Mouse (Mus musculus) limb, embryonic 12.5 days (tissue): ENCODE measurements around the gene Cyp4a32. TPM values are rescaled to one million over a fixed set of nuclear protein-coding genes. Genes with fewer than 3 reads are reported as not detected.
"Not testable (repeated sequence)": the region's sequence is repeated elsewhere in the genome, so short reads cannot be mapped to it uniquely, and the experiment has no call there.

Experiments used
- ATAC-seq: fragments of 200-750 bp; cut with Nextera tagmentation; 2 replicates; pipeline ENCODE4 v1.8.0; 2017; ENCODE audit warnings: low read depth, moderate TSS enrichment; ENCODE audit not compliant: insufficient number of reproducible peaks, insufficient read depth, low FRiP score, low TSS enrichment
- H3K27ac ChIP-seq: fragments of 300-500 bp; sonication (generic); 2 replicates; pipeline ENCODE4 v1.5.1; 2016; ENCODE audit warnings: mild to moderate bottlenecking, moderate library complexity
- H3K27me3 ChIP-seq: fragments of 300-500 bp; sonication (generic); 2 replicates; pipeline ENCODE4 v1.6.1; 2016; ENCODE audit warnings: mild to moderate bottlenecking, moderate library complexity
- H3K36me3 ChIP-seq: fragments of 300-500 bp; sonication (generic); 2 replicates; pipeline ENCODE4 v1.6.1; 2016; ENCODE audit warnings: mild to moderate bottlenecking, moderate library complexity
- H3K4me1 ChIP-seq: fragments of 300-500 bp; sonication (generic); replicated peaks from 2 replicates; pipeline ENCODE4 v1.6.1; 2016
- H3K4me2 ChIP-seq: fragments of 300-500 bp; sonication (generic); 2 replicates; pipeline ENCODE4 v1.6.1; 2016; ENCODE audit warnings: mild to moderate bottlenecking, moderate library complexity
- H3K4me3 ChIP-seq: fragments of 300-500 bp; sonication (generic); replicated peaks from 2 replicates; pipeline ENCODE4 v1.5.1; 2016; ENCODE audit warnings: mild to moderate bottlenecking
- H3K9ac ChIP-seq: fragments of 300-500 bp; sonication (generic); replicated peaks from 2 replicates; pipeline ENCODE4 v1.6.1; 2016; ENCODE audit warnings: mild to moderate bottlenecking, moderate library complexity
- H3K9me3 ChIP-seq: fragments of 300-500 bp; sonication (generic); 2 replicates; pipeline ENCODE4 v1.6.1; 2016; ENCODE audit warnings: mild to moderate bottlenecking, moderate library complexity
- WGBS: fragments of 180-500 bp; shearing (Covaris S2); methylation state at CpG from one replicate; pipeline ENCODE4 v1.1.7; 2016; 5-methylcytosine and 5-hydroxymethylcytosine counted together
- polyA plus RNA-seq: library from polyadenylated mRNA; unstranded; fragments of >200 nt; fragmentation: Nextera tagmentation; extraction: Ambion mirVana; gene quantifications from 2 replicates; pipeline ENCODE4 v1.2.1, GENCODE M21; 2016

The Cyp4a32 gene
- polyA plus RNA-seq, result not detected in 2 replicates

DNA sequence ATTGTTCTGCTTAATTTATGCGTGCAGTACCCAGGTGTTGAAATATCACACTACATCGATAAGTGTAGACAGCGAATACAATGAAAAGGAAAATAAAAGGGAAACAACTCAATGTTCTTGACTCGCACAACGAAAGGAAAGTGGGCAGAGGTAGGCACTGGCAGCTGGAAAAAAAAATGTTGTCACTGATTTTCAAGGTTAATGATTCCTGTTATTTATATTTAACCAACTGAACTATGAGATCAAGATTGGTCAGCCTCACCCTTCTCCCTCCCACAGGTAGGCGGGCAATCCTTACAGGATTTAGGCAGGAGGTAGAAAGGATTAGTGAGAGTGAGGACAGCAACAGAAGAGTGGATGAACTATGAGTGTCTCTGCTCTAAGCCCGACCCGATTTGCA lies at the start of gene Cyp4a32:
TSS of gene Cyp4a32 (plus strand) at position 359 of the 400 bp plus-strand sequence.
- 89% methylated on average over 8 of the region's 8 CpGs for WGBS
- ATAC-seq, H3K4me1 ChIP-seq, H3K27me3 ChIP-seq, H3K9ac ChIP-seq, H3K36me3 ChIP-seq, H3K4me3 ChIP-seq, H3K27ac ChIP-seq, H3K9me3 ChIP-seq, H3K4me2 ChIP-seq: not testable (repeated sequence)

DNA sequence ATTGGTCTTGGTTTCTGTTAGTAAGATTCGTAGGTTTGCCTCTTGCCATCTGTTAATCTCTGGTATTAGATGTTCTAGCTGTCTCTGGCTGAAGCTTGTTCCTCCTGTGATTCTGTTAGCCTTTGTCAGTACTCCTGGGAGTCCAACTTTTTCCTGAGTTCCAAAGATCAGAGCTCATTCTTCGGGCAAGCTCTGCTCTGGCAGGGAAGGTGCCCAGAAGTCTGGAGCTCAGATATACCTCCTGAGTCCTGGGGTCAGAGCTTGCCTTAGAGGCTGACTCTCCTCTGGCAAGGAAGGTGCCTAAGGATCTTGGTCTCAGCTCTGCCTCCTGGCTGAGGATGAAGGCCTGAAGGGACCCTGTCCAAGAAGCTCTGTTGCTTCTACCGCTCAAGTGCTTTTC lies 48.0 kb upstream of the Cyp4a32 start:
- Histone ChIP-seq H3K27ac (no peak overlapping the region), H3K4me2 (no peak overlapping the region), H3K4me1 (no peaks in the 10 kb centered on the region), H3K9ac (no peak overlapping the region), H3K4me3 (no peak overlapping the region), H3K27me3 (no peaks in the 10 kb centered on the region), H3K36me3 (no peaks in the 10 kb centered on the region), H3K9me3 (no peaks in the 10 kb centered on the region)
- 83% methylated on average over 3 of the region's 3 CpGs for WGBS
- no peak for ATAC-seq

DNA sequence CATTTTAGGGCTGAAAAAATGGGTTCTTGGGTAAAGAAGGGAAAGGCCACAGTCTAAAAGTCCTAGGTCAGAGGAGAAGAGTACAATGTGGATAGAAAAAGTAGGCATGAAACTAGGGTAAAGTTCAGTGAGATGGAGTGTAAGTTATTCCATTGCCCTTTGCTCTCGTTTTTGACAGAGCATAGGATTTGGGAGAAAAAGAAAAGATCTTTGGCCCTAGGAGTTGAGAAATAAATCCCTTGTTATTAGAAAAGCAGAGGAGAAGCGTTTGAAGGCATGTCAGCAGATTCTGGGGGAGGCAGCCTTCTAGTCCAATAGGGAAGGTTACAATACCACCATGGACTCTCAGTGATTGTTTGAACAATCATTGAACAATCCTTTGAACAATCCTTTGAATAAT lies 45.3 kb upstream of the Cyp4a32 start:
- Histone ChIP-seq H3K36me3 (no peaks in the 10 kb centered on the region), H3K4me3 (no peak overlapping the region), H3K9me3 (no peaks in the 10 kb centered on the region), H3K4me1 (no peaks in the 10 kb centered on the region), H3K4me2 (no peak overlapping the region), H3K27ac (no peak overlapping the region), H3K27me3 (no peaks in the 10 kb centered on the region), H3K9ac (no peak overlapping the region)
- no peak for ATAC-seq
- 78% methylated on average over 2 of the region's 2 CpGs for WGBS

DNA sequence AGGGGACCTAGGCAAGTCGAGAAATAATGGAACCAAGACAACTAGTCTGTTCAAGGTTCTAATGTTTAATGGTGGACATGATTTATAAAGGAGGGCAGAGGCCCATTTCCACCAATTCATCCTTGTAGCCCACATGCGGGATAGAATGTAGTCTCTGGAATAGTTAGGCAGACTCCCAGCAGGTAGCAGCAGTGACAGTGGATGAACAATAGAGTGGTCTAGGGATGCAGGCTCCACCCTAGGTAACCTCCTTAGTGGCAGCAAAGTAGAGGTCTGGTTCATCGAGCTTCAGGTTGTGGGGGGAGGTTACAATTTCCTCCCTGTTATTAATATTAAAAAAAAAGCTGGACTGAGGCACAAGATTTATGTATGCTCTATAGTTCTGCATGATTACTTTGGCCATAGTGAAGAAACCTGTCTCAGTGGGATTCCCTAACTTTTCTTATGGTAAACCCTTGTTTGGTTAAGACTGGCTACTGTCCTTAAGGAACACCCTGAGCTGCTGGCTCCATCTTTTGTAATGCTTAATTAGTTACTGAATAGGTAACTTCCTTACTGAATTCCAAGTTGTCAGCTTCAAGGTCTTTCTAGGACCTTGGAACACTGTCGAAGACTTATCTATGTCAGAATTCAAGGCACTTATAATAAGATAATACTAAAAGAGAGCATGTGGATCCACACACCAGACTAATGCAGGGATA lies 42.8 kb upstream of the Cyp4a32 start:
- Histone ChIP-seq H3K4me2 (no peak overlapping the region), H3K27me3 (no peaks in the 10 kb centered on the region), H3K9ac (no peak overlapping the region), H3K4me1 (no peaks in the 10 kb centered on the region), H3K9me3 (no peaks in the 10 kb centered on the region), H3K4me3 (no peak overlapping the region), H3K27ac (no peak overlapping the region), H3K36me3 (no peaks in the 10 kb centered on the region)
- whole genome bisulfite sequencing, result 67% methylated on average over 4 of the region's 4 CpGs
- ATAC-seq, result no peak

DNA sequence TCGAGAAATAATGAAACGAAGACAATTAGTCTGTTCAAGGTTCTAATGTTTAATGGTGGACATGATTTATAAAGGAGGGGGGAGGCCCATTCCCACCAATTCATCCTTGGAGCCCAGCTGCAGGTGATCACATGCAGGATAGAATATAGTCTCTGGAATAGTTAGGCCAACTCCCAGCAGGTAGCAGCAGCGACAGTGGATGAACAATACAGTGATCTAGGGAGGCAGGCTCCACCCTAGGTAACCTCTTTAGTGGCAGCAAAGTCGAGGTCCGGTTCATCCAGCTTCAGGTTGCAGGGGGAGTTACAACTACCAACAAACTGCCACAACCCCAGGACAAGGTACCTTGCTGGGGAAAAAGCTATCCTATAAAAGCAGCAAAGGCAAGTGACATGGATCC lies 39.5 kb upstream of the Cyp4a32 start:
- not testable (repeated sequence) for H3K9me3 ChIP-seq, H3K27me3 ChIP-seq, H3K4me3 ChIP-seq, ATAC-seq, H3K4me1 ChIP-seq, H3K36me3 ChIP-seq, H3K4me2 ChIP-seq, H3K27ac ChIP-seq, H3K9ac ChIP-seq
- WGBS, result 70% methylated on average over 5 of the region's 5 CpGs

DNA sequence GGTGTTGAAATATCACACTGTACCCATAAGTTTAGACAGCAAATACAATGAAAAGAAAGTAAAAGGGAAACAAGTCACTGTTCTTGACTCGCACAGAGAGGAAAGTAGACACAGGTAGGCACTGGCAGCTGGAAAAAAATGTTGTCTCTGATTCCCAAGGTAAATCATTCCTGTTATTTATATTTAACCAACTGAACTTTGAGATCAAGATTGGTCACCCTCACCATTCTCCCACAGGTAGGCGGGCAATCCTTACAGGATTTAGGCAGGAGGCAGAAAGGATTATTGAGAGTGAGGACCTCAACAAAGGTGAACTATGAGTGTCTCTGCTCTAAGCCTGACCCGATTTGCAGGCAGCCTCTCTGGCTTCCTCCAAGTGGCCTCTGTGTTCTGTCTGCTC lies 37.4 kb upstream of the Cyp4a32 start, which contains the start of gene Cyp4a31:
TSS of gene Cyp4a31 (plus strand) at position 249 of the 400 bp plus-strand sequence.
- H3K4me2 ChIP-seq, result no peak within 1 kb of the TSS
- 88% methylated on average over 3 of the region's 3 CpGs for WGBS
- no peak for ATAC-seq

DNA sequence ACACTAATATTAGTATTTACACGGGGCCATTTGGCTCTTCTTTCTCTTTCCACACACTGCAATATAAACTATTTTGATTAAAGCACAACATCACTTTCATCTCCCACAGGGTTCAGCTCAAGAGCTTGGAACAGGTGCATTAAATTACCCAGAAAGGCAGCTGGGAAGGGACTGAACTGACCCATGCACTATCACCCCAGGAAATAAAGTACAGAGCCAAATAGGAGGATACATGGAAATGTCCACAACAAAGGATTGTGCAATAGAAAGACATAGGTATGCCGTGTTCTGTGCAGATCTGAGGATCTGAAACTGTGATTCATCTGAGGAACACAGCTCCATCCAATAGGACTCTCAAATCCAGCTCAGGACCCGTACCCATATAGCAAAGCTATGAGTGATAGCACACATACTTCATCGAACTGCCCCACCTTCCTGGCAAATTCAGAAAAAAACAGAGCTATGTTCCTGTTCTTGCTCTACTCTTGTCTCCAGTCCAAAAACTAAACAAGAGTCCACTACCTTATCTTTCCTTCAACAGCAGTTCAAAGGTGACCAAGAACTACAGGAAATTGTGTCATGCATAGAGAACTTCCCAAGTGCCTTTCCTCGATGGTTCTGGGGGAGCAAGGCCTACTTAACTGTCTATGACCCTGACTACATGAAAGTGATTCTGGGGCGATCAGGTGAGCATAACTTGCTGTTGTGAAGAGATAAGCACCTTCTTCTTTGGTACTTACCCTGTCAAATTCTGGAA lies 36.1 kb upstream of the Cyp4a32 start:
- not testable (repeated sequence) for H3K4me2 ChIP-seq
- 84% methylated on average over 6 of the region's 6 CpGs for WGBS

More for the DNA sequence above, 37.4 kb upstream of the Cyp4a32 start, which contains the start of gene Cyp4a31:
- Histone ChIP-seq H3K27ac (no peak within 1 kb of the TSS), H3K9ac (no peak within 1 kb of the TSS), H3K27me3 (no peaks in the 10 kb centered on the region), H3K36me3 (no peaks in the 10 kb centered on the region), H3K4me3 (no peak within 1 kb of the TSS), H3K9me3 (no peaks in the 10 kb centered on the region), H3K4me1 (no peaks in the 10 kb centered on the region)

DNA sequence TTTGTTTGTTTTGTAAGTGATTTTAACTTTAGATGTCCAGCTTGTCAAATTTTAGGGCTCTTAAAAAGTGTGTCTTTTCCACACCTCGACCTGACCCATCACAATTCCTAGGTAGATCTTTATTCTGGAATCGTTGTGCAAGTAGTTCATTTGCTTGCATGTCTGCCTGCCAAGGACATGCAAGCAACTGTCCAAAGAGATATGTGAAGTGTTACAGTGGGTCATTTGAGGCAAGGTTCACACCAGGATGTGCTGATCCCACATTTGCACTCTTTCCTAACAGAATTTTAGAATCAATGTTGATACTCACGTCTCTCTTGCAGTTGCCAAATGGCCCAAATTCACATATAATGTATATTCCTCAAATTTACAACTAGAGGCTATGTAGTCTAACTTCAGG lies 25.5 kb upstream of the Cyp4a32 start:
- no peak for ATAC-seq
- no peaks in the 10 kb centered on the region for H3K9me3 ChIP-seq

More for the DNA sequence above, 36.1 kb upstream of the Cyp4a32 start:
- not testable (repeated sequence) for H3K27ac ChIP-seq, ATAC-seq, H3K4me1 ChIP-seq, H3K27me3 ChIP-seq, H3K9ac ChIP-seq, H3K36me3 ChIP-seq, H3K9me3 ChIP-seq, H3K4me3 ChIP-seq

DNA sequence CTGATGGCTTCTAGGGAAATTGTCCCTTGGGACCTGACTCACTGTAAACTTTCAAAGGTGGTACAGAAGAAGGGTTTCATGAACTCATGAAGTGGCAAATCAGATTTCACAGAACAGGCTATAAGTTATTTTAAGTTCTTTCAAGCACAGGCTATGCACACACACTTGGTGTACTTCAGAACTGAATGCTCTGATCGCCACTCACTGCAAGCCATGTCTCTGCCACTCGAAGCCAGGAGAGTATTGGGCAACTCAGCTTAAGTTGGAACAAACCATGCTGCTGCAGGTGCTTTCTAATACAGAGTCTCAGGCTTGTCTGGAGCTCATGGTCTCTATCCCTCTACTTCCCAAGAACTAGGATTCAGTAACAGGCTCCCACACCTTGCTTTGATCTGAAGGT lies 25.0 kb upstream of the Cyp4a32 start:
- Histone ChIP-seq H3K4me2 (no peak overlapping the region), H3K4me1 (no peaks in the 10 kb centered on the region), H3K9me3 (no peaks in the 10 kb centered on the region), H3K36me3 (no peaks in the 10 kb centered on the region), H3K27me3 (no peaks in the 10 kb centered on the region), H3K27ac (no peak overlapping the region), H3K4me3 (no peak overlapping the region), H3K9ac (no peak overlapping the region)
- no peak for ATAC-seq
- WGBS, result 83% methylated on average over 2 of the region's 2 CpGs

More for the DNA sequence above, 25.5 kb upstream of the Cyp4a32 start:
- Histone ChIP-seq H3K4me2 (no peak overlapping the region), H3K27me3 (no peaks in the 10 kb centered on the region), H3K4me3 (no peak overlapping the region), H3K4me1 (no peaks in the 10 kb centered on the region), H3K27ac (no peak overlapping the region), H3K36me3 (no peaks in the 10 kb centered on the region), H3K9ac (no peak overlapping the region)
- WGBS, result 80% methylated on average over 3 of the region's 3 CpGs

DNA sequence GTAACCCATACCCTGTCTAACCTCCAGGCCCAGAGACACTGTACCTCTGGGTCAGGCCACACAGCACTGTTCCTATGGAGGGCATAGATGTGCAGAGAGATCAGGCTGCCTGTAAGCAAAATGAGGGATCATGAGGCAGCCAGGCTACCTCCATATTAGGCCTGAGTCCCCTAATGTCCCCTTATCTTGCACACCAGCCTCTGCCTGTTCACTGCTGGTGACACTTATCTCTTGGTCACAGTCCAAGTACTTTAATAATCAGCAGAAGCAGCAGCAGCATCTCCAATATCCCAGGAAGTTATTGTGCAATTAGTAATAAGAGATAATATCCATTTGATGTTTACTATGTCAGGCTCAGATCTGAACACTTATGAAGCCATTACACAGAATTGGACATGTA lies 17.7 kb upstream of the Cyp4a32 start:
- H3K9ac ChIP-seq, result no peak overlapping the region
- no peaks in the 10 kb centered on the region for H3K27me3 ChIP-seq
- H3K9me3 ChIP-seq, result no peaks in the 10 kb centered on the region
- ATAC-seq, result no peak
- H3K36me3 ChIP-seq, result no peaks in the 10 kb centered on the region
- H3K4me3 ChIP-seq, result no peak overlapping the region
- H3K4me2 ChIP-seq, result no peak overlapping the region
- no peaks in the 10 kb centered on the region for H3K4me1 ChIP-seq
- H3K27ac ChIP-seq, result no peak overlapping the region

DNA sequence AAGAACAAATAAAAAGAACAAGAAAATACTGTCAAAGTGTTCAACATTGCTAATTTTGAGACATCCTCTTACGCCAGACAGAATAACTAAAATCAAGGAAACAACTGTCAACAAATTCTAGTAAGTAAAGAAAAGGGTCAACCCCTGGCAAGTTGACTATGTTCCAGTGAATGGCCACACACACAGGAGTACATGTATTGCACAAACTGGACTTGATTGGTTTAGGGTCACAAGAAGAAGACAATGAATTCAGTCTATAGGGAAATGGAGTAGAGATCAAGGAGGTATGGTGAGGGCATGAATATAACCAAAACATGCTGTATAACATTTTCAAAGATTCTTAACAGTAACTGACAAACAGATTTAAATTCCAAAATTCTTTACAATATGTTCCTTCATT lies 4.4 kb upstream of the Cyp4a32 start:
- Histone ChIP-seq H3K4me1 (no peaks in the 10 kb centered on the region), H3K9me3 (no peaks in the 10 kb centered on the region), H3K4me3 (no peak overlapping the region), H3K4me2 (no peak overlapping the region), H3K27ac (no peak overlapping the region), H3K36me3 (no peaks in the 10 kb centered on the region), H3K9ac (no peak overlapping the region), H3K27me3 (no peaks in the 10 kb centered on the region)
- 81% methylated on average over 1 of the region's 1 CpGs for WGBS
- no peak for ATAC-seq
